Mouse (Mus musculus): ENCODE data around the gene Olfr1040.
"Not testable (repeated sequence)": the region's sequence is repeated elsewhere in the genome, so short reads cannot be mapped to it uniquely, and the experiment has no call there.

Gene Olfr1040

DNA sequence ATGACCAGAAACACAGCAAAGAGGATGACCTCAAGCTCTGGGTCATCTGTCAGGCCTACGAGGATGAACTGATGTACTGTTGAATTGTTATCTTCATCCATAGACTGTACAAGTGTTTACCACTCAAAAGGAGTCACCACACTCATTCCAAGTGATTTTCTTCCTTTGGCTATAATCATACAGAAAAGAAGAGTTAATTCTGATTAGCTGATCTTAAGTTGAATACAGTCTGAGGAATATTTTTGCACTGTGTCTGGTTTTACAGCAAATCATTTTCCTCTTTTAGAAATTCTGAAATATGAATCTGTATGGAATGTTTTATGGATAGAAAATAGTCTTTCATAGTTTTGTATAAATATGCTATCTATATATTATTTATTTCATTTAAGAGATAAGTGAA lies at the start of gene Olfr1040:
Gene Olfr1040 (minus strand): TSS at position 101 of the 400 bp plus-strand sequence.
- in situ Hi-C loops (cut with MboI; ENCODE audit: low sequenced_read_pairs): no loop called here

DNA sequence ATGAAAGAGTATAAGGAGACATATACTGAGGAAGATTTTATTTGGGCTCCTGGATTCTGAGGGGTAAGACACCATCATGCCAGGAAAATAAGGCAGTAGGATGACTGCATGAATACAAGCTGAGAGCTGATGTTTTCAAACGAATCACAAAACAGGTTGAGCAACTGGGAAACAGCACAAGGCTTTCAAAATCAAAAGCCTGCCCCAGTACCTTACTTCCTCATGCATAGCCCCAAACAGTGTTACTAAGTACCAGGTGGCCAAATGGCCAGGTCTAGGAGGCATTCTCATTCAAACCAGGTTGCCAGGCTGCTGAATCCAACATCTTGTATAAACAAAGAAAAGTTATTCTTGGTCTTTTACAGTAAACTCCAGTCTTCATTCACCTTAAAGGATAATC lies 49.3 kb upstream of the Olfr1040 start:
- in situ Hi-C loops (cut with MboI; ENCODE audit: low sequenced_read_pairs): no loop called here

DNA sequence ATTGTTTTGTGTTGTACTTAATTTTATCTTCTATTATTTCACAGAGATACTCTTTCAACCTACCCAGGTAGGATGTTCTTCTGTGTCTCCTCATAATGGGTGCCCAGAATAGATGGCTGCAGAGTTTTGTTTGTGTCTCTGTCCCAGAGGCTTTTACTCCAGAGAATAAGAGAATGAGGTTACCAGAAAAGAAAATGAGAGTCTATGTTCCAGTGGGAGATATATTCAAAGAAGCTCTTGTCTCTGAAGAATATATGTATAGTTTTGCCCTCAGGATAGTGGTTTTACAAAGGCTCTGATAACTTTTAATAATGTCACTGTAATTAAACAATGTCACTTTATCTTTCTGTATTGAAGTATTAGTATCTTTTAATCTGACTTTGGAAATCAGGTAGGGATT lies 39.1 kb upstream of the Olfr1040 start, which contains the start of gene Olfr52:
Gene Olfr52 (minus strand): TSS at position 101 of the 400 bp plus-strand sequence.
- in situ Hi-C loops (cut with MboI; ENCODE audit: low sequenced_read_pairs): no loop called here

DNA sequence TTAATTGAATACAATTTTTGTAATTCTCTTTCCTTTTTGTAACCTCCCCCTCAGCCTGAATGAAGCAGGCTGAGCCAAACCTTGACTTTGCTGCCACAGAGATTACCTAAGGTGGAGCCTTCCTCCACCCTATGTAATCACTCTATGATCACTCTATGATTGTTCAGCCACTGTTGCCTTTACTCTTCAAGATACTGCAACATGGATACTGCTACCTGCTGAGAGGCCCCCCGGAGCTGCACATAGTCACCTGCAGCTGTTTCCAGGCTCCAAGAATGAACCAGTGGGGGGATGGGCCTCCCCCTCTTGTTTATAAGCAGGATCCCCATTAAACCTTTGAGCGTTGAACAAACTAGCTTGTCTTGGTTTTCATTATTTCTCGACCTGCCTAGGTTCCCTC lies 33.4 kb upstream of the Olfr1040 start:
- in situ Hi-C loops (cut with MboI; ENCODE audit: low sequenced_read_pairs): no loop called here

DNA sequence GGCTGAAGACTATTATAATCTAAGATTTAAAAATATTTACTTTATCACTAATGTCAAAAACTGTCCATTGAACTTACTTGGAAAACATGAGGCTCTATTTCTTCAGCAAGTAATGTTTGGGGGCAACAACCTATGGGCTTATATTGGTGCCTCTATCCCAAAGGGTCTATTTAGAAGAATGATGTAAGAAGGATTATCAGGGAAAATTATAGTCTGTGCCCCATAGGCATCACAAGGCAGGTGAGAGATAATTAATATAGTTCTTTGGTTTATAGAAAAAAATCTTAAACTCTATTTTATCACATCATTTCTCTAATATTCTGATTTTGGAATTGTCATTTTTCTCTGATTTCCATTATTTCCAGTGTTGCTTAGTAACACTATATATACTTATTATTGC lies 31.2 kb upstream of the Olfr1040 start, which contains the start of gene Olfr1044:
Gene Olfr1044 (minus strand): TSS at position 101 of the 400 bp plus-strand sequence.
- in situ Hi-C loops (cut with MboI; ENCODE audit: low sequenced_read_pairs): no loop called here

DNA sequence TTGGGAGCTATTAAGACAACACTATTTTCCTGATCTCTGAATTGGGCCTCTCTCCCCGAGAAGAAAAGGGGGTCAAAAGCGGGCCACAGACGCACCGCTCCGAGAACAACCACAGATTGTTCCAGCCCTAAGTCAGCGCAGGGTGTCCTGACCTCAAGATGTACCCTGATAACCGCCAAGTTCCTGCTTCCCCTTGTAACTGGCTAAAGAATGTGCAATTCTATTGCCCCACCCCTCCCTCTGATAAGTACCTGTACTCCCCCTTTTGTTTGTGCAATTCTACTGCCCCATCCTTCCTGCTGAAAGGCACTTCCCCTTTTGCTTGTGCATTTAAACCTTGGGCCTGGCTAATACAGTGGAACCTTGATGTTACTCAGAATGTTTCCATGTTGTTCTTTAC lies 28.9 kb upstream of the Olfr1040 start:
- in situ Hi-C loops (cut with MboI; ENCODE audit: low sequenced_read_pairs): not testable (repeated sequence)

DNA sequence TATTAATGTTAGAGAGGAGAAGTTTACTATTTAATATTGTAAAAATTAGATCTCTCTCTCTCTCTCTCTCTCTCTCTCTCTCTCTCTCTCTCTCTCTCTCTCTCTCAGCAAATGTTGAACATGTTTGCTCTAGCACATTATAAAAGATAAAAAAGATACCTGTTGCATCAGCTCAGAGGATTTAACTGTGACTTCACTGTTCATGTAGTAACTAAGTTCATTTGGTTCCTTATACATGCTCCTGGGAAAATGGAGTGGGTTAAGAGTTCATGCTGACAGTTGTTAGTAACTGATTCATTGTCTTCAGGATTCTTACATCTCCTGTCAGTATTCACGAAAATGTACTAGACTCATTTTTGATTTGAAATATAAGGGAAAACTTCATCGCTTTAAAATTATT lies 20.9 kb upstream of the Olfr1040 start, which contains the start of gene Olfr1043:
Gene Olfr1043 (minus strand): TSS at position 101 of the 400 bp plus-strand sequence.
- in situ Hi-C loops (cut with MboI; ENCODE audit: low sequenced_read_pairs): no loop called here

DNA sequence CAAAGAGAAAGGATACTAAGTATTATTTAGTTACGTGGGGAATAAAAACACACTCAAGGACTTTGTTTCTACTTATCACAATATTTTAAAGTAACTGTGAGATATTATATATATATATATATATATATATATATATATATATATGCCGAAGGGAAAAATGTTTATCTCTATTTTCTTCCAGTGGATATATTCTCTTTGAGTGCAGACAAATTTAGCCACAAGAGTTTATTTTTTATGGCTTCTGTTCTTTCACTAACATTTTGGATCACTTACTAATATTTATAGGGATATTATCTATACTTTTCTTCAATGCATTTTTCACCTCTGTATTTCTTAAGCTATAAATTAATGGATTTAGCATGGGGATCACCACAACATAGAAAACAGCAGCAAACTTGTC lies 15.2 kb upstream of the Olfr1040 start, which contains the start of gene Olfr1042:
Gene Olfr1042 (minus strand): TSS at position 101 of the 400 bp plus-strand sequence.
- in situ Hi-C loops (cut with MboI; ENCODE audit: low sequenced_read_pairs): no loop called here

DNA sequence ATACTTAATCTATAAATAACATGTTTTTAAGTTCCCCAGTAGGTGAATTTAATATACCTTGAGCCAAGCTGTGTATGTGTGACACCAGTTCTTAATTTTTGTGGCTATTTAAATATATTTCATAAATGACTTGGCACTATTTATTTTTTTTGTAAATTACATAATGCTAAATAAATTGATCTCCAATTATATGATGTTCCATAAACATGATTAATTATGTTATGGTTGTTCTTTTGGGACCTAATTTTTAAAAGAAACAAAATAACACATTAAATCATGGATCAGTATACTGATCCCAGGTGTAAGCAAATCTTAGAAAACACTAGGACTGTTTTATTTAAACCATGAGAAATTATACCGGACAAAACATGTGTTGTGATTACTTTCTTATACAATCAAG lies 10.7 kb downstream of the Olfr1040 start, which contains the start of gene Olfr1039:
Gene Olfr1039 (minus strand): TSS at position 101 of the 400 bp plus-strand sequence.
- in situ Hi-C loops (cut with MboI; ENCODE audit: low sequenced_read_pairs): no loop called here

All from CH12F3 (cell line).